Mouse (Mus musculus): ENCODE data around the gene Il20ra.
"Not testable (repeated sequence)": the region's sequence is repeated elsewhere in the genome, so short reads cannot be mapped to it uniquely, and the experiment has no call there.

Gene Il20ra

GRCm38 (mm10) chr10:19712421-19712836, at the start of gene Il20ra:
TSS of gene Il20ra (plus strand) at chr10:19712570.
- CTCF ChIA-PET = interaction anchor here (0.6 to 0.8 kb wide), 2 partner anchors 9 to 373 kb away, joined by 3 to 13 read pairs; no protein-coding TSS in a partner anchor

GRCm38 (mm10) chr10:19668973-19669372, 43.4 kb upstream of the Il20ra start:
- CTCF ChIA-PET = interaction anchor here (1.0 to 1.1 kb wide), 2 partner anchors 28 to 177 kb away, joined by 4 to 6 read pairs; no protein-coding TSS in a partner anchor

GRCm38 (mm10) chr10:19672015-19672414, 40.4 kb upstream of the Il20ra start:
- CTCF ChIA-PET = interaction anchor here (0.6 kb wide), 1 partner anchor 534 kb away, joined by 3 read pairs; no protein-coding TSS in a partner anchor

DNA sequence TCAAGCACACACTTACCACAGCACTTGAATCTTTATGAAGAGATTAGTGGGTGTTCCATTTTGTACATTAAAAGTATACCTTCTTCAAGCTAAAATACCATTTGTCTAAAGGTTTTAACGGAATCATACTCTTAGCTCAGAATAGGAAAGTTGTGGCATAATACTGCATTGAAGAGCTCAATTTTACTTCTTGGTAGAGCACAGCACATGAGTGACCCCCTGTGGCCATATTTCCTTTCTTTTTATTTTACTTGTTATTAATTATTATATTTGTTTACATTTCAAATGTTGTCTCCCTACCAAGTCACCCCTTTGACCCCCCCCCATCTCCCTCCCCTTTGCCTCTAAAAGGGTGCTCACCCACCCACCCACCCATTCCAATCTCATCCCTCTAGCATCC, 39.2 kb upstream of the Il20ra start:
- CTCF ChIA-PET = interaction anchor here (0.8 kb wide), 1 partner anchor 22 kb away, joined by 7 read pairs; no protein-coding TSS in a partner anchor

GRCm38 (mm10) chr10:19687686-19688085, 24.7 kb upstream of the Il20ra start:
- CTCF ChIA-PET = no interaction called here

GRCm38 (mm10) chr10:19691287-19691686, 21.1 kb upstream of the Il20ra start:
- CTCF ChIA-PET = no interaction called here

- CTCF ChIA-PET = no interaction called here
Observed at GRCm38 (mm10) chr10:19691771-19692170, 20.6 kb upstream of the Il20ra start.

DNA sequence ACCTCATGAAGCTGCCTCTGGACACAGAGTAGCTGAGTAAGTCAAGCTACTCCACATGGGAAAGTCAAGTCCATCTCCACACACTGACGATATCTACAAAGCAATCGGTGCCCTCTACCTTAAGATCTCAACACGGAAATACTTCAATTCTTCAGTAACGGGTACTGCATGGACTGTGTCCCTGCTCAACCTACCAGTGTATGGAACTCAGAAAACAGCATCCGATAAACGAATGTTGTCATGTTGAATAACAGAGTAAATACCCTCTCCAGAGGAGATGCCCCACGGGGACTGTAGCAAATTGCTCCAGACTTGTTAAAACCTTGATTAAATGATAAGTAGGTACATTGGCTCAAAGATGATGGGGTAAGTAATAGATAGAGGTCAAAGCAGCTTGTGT, 20.0 kb upstream of the Il20ra start:
- CTCF ChIA-PET = interaction anchor here (0.5 to 2.6 kb wide), 3 partner anchors 9 to 1245 kb away, joined by 3 to 13 read pairs (median 3); no protein-coding TSS in a partner anchor

DNA sequence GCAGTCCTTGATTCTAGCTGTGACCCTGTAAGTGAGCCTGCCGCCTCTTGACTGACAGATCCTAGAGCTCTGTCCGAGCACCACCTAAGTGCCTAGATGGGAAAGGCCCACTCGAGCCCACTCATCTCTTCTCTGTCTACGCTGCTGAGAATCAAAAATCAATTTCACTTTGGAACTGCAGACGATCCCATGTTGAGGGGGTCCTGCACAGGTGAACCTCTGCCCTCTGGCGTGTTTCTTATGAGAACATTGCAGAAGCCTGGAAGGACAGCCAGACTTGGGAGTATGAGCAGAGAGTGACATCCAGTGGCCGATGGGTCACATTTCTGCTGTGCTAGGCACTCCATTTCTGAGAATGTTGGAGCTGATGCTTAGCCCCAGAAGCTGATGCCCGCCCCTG, 19.4 kb upstream of the Il20ra start:
- CTCF ChIA-PET = interaction anchor here (0.5 to 2.6 kb wide), 5 partner anchors 9 to 1246 kb away, joined by 3 to 13 read pairs (median 3); no protein-coding TSS in a partner anchor

DNA sequence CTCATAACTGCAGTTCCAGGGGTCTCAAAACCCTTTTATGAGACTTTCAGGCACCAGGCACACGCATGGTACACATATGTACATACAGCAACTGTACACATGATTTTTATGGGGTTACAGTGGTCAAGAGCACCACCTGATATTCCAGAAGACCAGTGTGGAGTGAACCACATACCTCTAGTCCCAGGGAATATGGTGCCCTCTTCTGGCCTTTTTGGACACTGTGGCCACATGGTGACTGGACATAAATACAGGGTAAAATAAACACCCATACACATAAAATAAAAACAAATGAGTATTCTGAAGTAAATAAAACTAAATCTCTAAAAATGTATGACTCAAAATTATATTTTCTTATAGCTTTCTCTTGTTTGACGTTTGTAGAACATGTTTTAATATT, 18.7 kb upstream of the Il20ra start:
- CTCF ChIA-PET = interaction anchor here (0.6 to 2.6 kb wide), 4 partner anchors 202 to 1235 kb away, joined by 3 to 13 read pairs (median 4); no protein-coding TSS in a partner anchor

DNA sequence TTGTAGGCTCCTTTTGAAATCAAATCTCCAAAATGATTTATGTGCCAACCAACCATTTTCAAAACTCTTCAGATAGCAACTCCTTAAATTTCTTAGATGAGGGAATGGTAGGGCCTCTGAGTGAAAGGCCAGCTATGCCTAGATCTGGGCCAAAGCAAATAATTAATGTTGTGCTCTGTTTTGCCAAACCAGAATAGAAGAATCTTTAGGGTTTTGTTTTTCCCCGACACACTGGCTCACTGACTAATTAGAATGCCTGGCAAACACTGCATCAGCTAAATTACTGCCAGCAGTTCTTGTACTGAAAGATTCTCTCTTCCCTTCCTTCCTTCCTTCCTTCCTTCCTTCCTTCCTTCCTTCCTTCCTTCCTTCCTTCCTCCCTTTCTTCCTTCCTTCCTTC, 13.0 kb upstream of the Il20ra start:
- CTCF ChIA-PET = no interaction called here

DNA sequence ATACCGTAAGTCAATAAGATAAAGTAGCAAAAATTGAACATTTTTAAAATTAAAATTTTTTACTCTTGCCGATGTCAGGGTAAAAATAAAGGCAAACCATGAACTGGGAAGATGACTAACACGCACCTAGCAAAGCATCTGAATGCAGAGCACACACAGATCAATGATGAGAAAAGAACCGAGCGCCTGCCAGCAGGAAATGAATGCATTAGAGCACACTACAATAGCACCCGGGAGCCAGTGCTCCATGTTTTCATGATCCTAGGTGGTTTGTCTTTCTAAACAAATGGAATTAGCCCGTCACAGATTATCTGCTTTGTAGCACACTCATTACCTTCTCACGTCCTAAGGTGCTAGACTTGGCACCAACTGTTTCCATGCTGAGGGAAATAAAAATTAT, 7.9 kb upstream of the Il20ra start:
- CTCF ChIA-PET = no interaction called here

GRCm38 (mm10) chr10:19707768-19708167, 4.6 kb upstream of the Il20ra start:
- CTCF ChIA-PET = interaction anchor here (0.7 to 0.9 kb wide), 2 partner anchors 13 to 416 kb away, joined by 3 to 4 read pairs; no protein-coding TSS in a partner anchor

GRCm38 (mm10) chr10:19708277-19709070, 3.9 kb upstream of the Il20ra start:
- CTCF ChIA-PET = interaction anchor here (0.5 to 0.9 kb wide), 3 partner anchors 14 to 416 kb away, joined by 3 to 4 read pairs (median 3); no protein-coding TSS in a partner anchor

GRCm38 (mm10) chr10:19711020-19711419, 1.4 kb upstream of the Il20ra start:
- CTCF ChIA-PET = no interaction called here

DNA sequence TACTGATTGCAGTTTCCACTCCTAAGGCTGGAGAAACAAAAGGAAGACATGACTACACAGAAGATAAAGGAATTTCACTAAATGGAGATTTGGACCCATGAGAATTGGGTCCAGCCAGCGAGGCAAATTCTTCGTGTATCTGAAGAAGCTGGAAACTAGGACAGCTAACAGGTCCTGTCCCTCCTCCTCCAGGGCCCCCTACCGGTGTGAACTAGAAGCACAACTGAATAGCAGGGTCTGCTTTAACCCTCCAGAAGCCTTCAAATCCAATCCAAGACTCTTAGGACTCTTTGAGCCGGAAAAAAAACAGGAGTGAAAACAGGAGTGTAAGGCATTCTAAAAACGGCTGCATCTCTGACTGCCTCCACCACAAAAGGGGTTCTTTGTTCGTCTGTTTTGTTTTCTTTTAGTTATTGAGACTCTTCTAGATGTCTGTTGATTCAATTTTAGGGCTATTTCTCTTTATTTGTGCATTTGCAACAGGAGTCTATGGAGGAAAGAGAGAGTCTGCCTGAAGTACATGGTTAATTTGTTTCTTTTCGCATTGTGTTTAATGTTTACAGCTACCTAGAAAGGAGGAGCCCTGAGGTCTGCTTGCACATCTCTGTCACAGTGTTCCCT, 709 bp upstream of the Il20ra start:
- CTCF ChIA-PET = interaction anchor here (0.6 kb wide), 1 partner anchor 374 kb away, joined by 3 read pairs; no protein-coding TSS in a partner anchor

- CTCF ChIA-PET = no interaction called here
Observed at GRCm38 (mm10) chr10:19718627-19719026, 6.3 kb downstream of the Il20ra start.

DNA sequence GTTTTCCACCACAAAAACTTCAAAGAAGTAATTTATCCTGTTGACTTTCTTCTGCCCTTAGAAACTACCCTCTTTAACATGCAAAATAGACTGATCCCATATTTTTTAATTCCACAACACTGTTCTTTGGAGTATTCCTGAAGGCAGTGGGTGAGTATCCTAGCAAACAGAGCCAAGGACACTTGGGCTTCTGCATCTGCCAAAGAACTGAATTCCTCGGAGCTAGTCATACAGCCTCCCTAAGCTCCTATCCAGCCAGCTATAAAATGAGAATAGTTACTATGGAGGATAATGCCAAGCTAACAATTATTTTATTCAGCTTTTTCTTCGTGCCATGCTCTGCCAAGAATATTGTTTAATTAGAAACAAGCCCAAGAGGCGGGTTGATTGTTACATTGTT, 9.9 kb downstream of the Il20ra start:
- CTCF ChIA-PET = no interaction called here

DNA sequence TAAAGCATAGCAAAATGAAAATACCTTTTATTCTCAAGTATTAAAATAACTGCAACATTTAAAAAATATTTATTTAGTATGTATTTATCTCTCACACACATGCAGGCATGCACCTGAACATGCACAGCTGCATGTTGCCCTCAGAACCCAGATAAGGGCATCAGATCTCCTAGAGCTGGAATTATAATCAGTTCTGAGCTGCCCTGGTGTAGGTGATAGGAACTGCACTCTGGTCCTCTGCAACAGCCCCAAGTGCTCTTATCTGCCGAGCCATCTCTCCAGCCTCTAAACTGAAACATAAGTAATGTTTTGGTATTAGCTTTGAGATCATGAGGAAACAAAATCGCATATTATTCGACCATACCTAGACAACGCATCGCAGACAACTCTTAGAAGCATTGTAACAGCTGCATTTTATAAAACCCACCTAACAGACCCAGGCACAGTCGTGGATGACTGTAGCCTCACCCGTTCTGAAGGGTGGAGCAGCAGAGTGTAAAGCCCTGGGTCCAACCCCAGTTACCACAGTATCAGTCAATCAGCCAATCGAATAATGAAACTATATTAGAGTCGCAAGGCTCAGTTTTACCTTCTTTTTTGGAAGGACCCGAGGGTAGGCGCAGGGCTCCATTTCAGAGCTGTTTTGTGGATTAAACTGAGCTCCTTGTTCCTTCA, 11.9 kb downstream of the Il20ra start:
- CTCF ChIA-PET = no interaction called here

GRCm38 (mm10) chr10:19738442-19738841, 26.1 kb downstream of the Il20ra start:
- CTCF ChIA-PET = not testable (repeated sequence)

DNA sequence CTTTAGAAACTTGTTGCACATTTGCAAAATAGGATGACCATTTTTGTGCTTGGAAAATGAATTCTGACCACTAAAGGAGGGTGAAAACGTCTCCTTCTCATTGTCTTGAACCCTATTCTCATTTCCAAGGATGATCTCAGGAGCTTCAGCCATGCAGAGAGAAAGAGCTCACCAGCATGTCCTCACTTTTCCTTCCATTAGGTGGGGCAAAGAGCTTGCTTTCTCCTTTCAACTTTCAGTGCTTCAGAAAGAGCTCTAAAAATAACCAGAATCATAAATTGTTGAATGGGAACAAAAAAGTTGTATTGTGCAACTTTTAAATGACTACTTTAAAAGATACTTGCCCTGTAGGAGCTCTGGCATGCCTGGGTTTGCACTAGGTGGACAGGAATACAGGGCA, 33.3 kb downstream of the Il20ra start:
- CTCF ChIA-PET = no interaction called here

DNA sequence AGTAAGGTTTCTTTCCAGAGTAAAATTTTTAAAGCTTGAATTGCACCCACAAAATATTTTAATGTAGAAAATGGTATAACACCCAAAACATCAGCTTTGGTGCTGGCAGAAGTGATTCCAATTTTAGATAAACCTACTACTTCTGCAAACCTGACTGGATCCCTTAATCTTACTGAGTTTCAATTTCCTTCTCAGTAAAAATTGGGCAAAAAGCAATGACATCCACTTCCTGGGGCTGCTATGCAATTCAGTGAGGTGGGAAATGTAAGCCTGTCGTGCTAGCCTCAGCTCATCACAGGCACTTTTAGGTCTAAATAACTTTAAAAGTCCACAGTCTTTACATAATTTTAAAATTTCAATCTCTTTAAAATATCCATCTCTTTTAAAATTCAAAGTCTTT, 33.8 kb downstream of the Il20ra start:
- CTCF ChIA-PET = no interaction called here

All from spleen, embryonic (tissue).